Mouse (Mus musculus) left cerebral cortex, postnatal 14 days (tissue): ENCODE results near the gene Lrrc42. TPM values are rescaled to one million over a fixed set of nuclear protein-coding genes. Genes with fewer than 3 reads are reported as not detected.

Experiments used
- DNase-seq, 2 experiments: peaks; one replicate each; pipeline ENCODE4 v3.0.0; 2021 to 2022; ENCODE audit warnings: low spot score in 2 of 2, mixed read lengths in 1 of 2
- intact Hi-C: fragments of 180-260 bp; cut with DNase I; formaldehyde crosslinking; loops from one replicate; pipeline ENCODE4 v1.15.1; 2025
- total RNA-seq, 2 experiments: library from RNA; stranded (reverse); gene quantifications; 2 replicates each; pipeline ENCODE4 v1.2.3; 2021

The Lrrc42 gene
- total RNA-seq, 2 experiments from 2014 or later: 34.0 to 37.9 TPM

GRCm38 (mm10) chr4:107208880-107209279 is 44.5 kb downstream of the Lrrc42 start, which contains the start of gene Ldlrad1:
Gene Ldlrad1 (plus strand): TSS chr4:107209180.
- DNase-seq: no peak

GRCm38 (mm10) chr4:107207016-107207415 is 46.3 kb downstream of the Lrrc42 start:
- DNase-seq: no peak
- intact Hi-C loops: no loop called here

More at GRCm38 (mm10) chr4:107208880-107209279, 44.5 kb downstream of the Lrrc42 start, which contains the start of gene Ldlrad1:
- intact Hi-C loops: no loop called here

GRCm38 (mm10) chr4:107203001-107203400 is 50.3 kb downstream of the Lrrc42 start:
- intact Hi-C loops: no loop called here

GRCm38 (mm10) chr4:107201779-107202178 is 51.6 kb downstream of the Lrrc42 start:
- no peak for DNase-seq
- intact Hi-C loops: no loop called here

More at GRCm38 (mm10) chr4:107203001-107203400, 50.3 kb downstream of the Lrrc42 start:
- no peak for DNase-seq

GRCm38 (mm10) chr4:107198072-107198471 is 55.3 kb downstream of the Lrrc42 start:
- intact Hi-C loops: no loop called here
- DNase-seq: no peak

- no peak for DNase-seq
- intact Hi-C loops: no loop called here
Measured at GRCm38 (mm10) chr4:107196454-107196853, 56.9 kb downstream of the Lrrc42 start.

- DNase-seq: no peak
- intact Hi-C loops: no loop called here
Measured at GRCm38 (mm10) chr4:107193841-107194240, 59.5 kb downstream of the Lrrc42 start.

GRCm38 (mm10) chr4:107185703-107186102 is 67.6 kb downstream of the Lrrc42 start:
- DNase-seq: no peak
- intact Hi-C loops: loop anchor here (5.0 kb wide), 1 partner anchor 47 kb away; no protein-coding TSS in a partner anchor

Other genes with a start within 250 kb of the Lrrc42 start
- 10 to 100 TPM; 64.9 to 67.0 TPM for gene Mrpl37, start 186.7 kb downstream of the Lrrc42 start, total RNA-seq
- gene Cyb5rl, start 186.5 kb downstream of the Lrrc42 start, total RNA-seq: 1 to 10 TPM; 4.6 to 7.7 TPM
- not detected for gene Cdcp2, start 156.6 kb downstream of the Lrrc42 start, total RNA-seq
- gene Tmem59, start 75.1 kb downstream of the Lrrc42 start, total RNA-seq: 100 to 1,000 TPM; 193 to 195 TPM
- 10 to 100 TPM; 17.5 to 19.8 TPM for gene Tceanc2, start 74.4 kb downstream of the Lrrc42 start, total RNA-seq
- under 1 TPM in 1 of 2 experiments, not detected in 1; 0.33 TPM for gene Ldlrad1, start 44.4 kb downstream of the Lrrc42 start, total RNA-seq
- 10 to 100 TPM; 21.5 to 22.1 TPM for gene Hspb11, start 61 bp upstream of the Lrrc42 start, total RNA-seq
- not detected for gene Dio1, start 53.6 kb upstream of the Lrrc42 start, total RNA-seq
- gene Yipf1, start 60.8 kb upstream of the Lrrc42 start, total RNA-seq: 10 to 100 TPM; 44.5 to 45.1 TPM
- 10 to 100 TPM; 14.6 to 18.8 TPM for gene Ndc1, start 114.3 kb upstream of the Lrrc42 start, total RNA-seq
- 1 to 10 TPM; 1.4 to 2.3 TPM for gene Glis1, start 181.1 kb upstream of the Lrrc42 start, total RNA-seq